In genomic region chr11:84823484-84823897, GRCm38 (mm10) we compare ENCODE assay signal across 10 mouse cellular contexts. TPM values are rescaled to one million over a fixed set of nuclear protein-coding genes. Genes with fewer than 3 reads are reported as not detected.
DNase-seq lines count a peak whose midpoint lies in the region; ATAC-seq and TF ChIP-seq lines count a peak whose summit lies in the region.
"Had no signal": no experiment of that assay in that cellular context is flagged by ENCODE, and none has a peak within 500 bp of the region (broad histone marks: within the 10 kb centered on the region; RNA-seq: fewer than 3 reads in every experiment).

No protein-coding gene starts in this region.

- H3K27ac ChIP-seq in ES-E14 (ENCODE audit: insufficient read depth, low read depth, low read length, poor library complexity, severe bottlenecking): no peak overlapping the region
- peak overlapping the region; percentile 83 for H3K27ac ChIP-seq in heart, embryonic 10.5 days
- H3K27ac ChIP-seq in liver, embryonic 13.5 days: peak overlapping the region; percentile 100
- H3K27ac ChIP-seq: limb, embryonic 13.5 days had no signal

- H3K4me3 ChIP-seq in ES-E14 (ENCODE audit: insufficient read depth in 1 of 2, low read depth in 1 of 2, low read length in 2 of 2, poor library complexity in 1 of 2, severe bottlenecking in 1 of 2): no peak overlapping the region
- peak overlapping the region; percentile 45 for H3K4me3 ChIP-seq in heart, embryonic 10.5 days
- H3K4me3 ChIP-seq in liver, embryonic 13.5 days (replicated peaks): peak overlapping the region; percentile 97
- H3K4me3 ChIP-seq: limb, embryonic 13.5 days had no signal

- 17% methylated on average over 10 of the region's 10 CpGs for WGBS in heart, embryonic 10.5 days
- WGBS in liver, embryonic 13.5 days (ENCODE audit: insufficient replicate concordance): 12% methylated on average over 10 of the region's 10 CpGs

- H3K4me2 ChIP-seq in liver, embryonic 13.5 days: peak overlapping the region; percentile 99
- H3K4me2 ChIP-seq: limb, embryonic 13.5 days had no signal

- ATAC-seq in liver, embryonic 13.5 days (ENCODE audit: low read depth): peak; percentile 85

- H3K27me3 ChIP-seq in heart, embryonic 10.5 days (ENCODE audit: insufficient read depth, poor library complexity, severe bottlenecking): peaks cover 15% of the 10 kb centered on the region
- H3K27me3 ChIP-seq in liver, embryonic 13.5 days: no peaks in the 10 kb centered on the region
- H3K27me3 ChIP-seq: limb, embryonic 13.5 days had no signal

- in situ Hi-C loops in ES-E14 (cut with MboI; ENCODE audit: low sequenced_read_pairs in 2 of 2, unreplicated experiment in 2 of 2): no loop called here

- no peaks in the 10 kb centered on the region for H3K9me3 ChIP-seq in ES-E14 (ENCODE audit: control insufficient read depth, insufficient read depth, low read depth, low read length)
- no peaks in the 10 kb centered on the region for H3K9me3 ChIP-seq in heart, embryonic 10.5 days
- no peaks in the 10 kb centered on the region for H3K9me3 ChIP-seq in liver, embryonic 13.5 days (replicated peaks)
- H3K9me3 ChIP-seq: limb, embryonic 13.5 days had no signal

- 0 out of 2 replicates have a peak overlapping the region, but pooled peaks have one; percentile 3 for H3K9ac ChIP-seq in ES-E14 (ENCODE audit: insufficient read depth, low read depth, low read length, poor library complexity, severe bottlenecking)
- H3K9ac ChIP-seq in liver, embryonic 13.5 days: peak overlapping the region; percentile 100

- peaks cover 2% of the 10 kb centered on the region; the same call in 1 of the 2 replicates for H3K36me3 ChIP-seq in ES-E14 (ENCODE audit: control insufficient read depth, insufficient read depth, low read length, poor library complexity, severe bottlenecking)
- peaks cover 19% of the 10 kb centered on the region for H3K36me3 ChIP-seq in heart, embryonic 10.5 days
- peaks cover 67% of the 10 kb centered on the region for H3K36me3 ChIP-seq in liver, embryonic 13.5 days

- DNase-seq in adrenal gland, postnatal 14 days: peak; percentile 46
- DNase-seq in adrenal gland, adult 8-10 months: no peak
- no peak for DNase-seq in ES-E14 (ENCODE audit: low read depth, low spot score)
- DNase-seq in heart, embryonic 10.5 days (ENCODE audit: low spot score): peak; percentile 96
- DNase-seq in liver, embryonic 13.5 days: peak; percentile 93
- DNase-seq in frontal cortex, postnatal 36 days (ENCODE audit: low spot score in 2 of 2): no peak
- DNase-seq in T-cell, adult 2 months (ENCODE audit: low spot score): no peak
- no peak for DNase-seq in kidney, postnatal 36 days
- DNase-seq: thymus, adult 2 months had no signal

- peaks cover 2 to 4% of the 10 kb centered on the region in 2 experiments; a peak in 3 of 4 replicates for H3K4me1 ChIP-seq in ES-E14 (ENCODE audit: control insufficient read depth in 2 of 2, insufficient read depth in 2 of 2, low read length in 2 of 2, poor library complexity in 1 of 2)
- peaks cover 70% of the 10 kb centered on the region for H3K4me1 ChIP-seq in heart, embryonic 10.5 days
- H3K4me1 ChIP-seq in liver, embryonic 13.5 days (replicated peaks): peaks cover 83% of the 10 kb centered on the region

TF ChIP-seq in ES-E14, 5 proteins besides CTCF, POLR2A, EP300 and RAD21:
- TF ChIP-seq CHD2 (IDR thresholded peaks at IDR 0.05; ENCODE audit: low read depth, low read length) (no peak), ZC3H11A (IDR thresholded peaks at IDR 0.05; ENCODE audit: borderline replicate concordance, low read depth, low read length) (no peak), HCFC1 (IDR thresholded peaks at IDR 0.05; ENCODE audit: borderline replicate concordance, insufficient read depth, low read length) (no peak), ZNF384 (IDR thresholded peaks at IDR 0.05; ENCODE audit: low read depth, low read length) (no peak), MAFK (IDR thresholded peaks at IDR 0.05; ENCODE audit: insufficient read depth, low read depth, low read length) (no peak)
TF ChIP-seq in ES-E14: peak in this region for 0.

RNA-seq across cellular contexts. Expression of gene Mrm1, which starts 4.2 kb away (rescaled TPM):
- 14.0 and 18.1 TPM in 2 replicates for total RNA-seq in adrenal gland, postnatal 14 days (2021)
- 10 to 100 TPM; 21.6 to 24.4 (median 22.9) TPM for total RNA-seq in adrenal gland, adult 8-10 months (2022)
- 9.4 and 9.9 TPM in 2 replicates for total RNA-seq in ES-E14 (2012; rRNA removed)
- polyA plus RNA-seq in heart, embryonic 10.5 days (2016; fragmentation: Nextera tagmentation; extraction: Ambion mirVana): 12.7 and 15.7 TPM in 2 replicates
- polyA plus RNA-seq in liver, embryonic 13.5 days (2015; fragmentation: Nextera tagmentation; extraction: Ambion mirVana): 14.2 and 15.0 TPM in 2 replicates

RNA-seq across cellular contexts. Expression of gene Dhrs11, which starts 5.3 kb away (rescaled TPM):
- 49.4 and 49.8 TPM in 2 replicates for total RNA-seq in adrenal gland, postnatal 14 days (2021)
- 10 to 100 TPM; 45.7 to 58.0 (median 50.5) TPM for total RNA-seq in adrenal gland, adult 8-10 months (2022)
- 5.2 and 6.2 TPM in 2 replicates for total RNA-seq in ES-E14 (2012; rRNA removed)
- 29.3 and 34.3 TPM in 2 replicates for polyA plus RNA-seq in heart, embryonic 10.5 days (2016; fragmentation: Nextera tagmentation; extraction: Ambion mirVana)
- polyA plus RNA-seq in liver, embryonic 13.5 days (2015; fragmentation: Nextera tagmentation; extraction: Ambion mirVana): 184 and 190 TPM in 2 replicates

RNA-seq across cellular contexts. Expression of gene Ggnbp2, which starts 47.1 kb away (rescaled TPM):
- 74.2 and 77.0 TPM in 2 replicates for total RNA-seq in adrenal gland, postnatal 14 days (2021)
- total RNA-seq in adrenal gland, adult 8-10 months (2022): 10 to 100 TPM; 76.1 to 91.6 (median 86.8) TPM
- 38.6 and 59.1 TPM in 2 replicates for total RNA-seq in ES-E14 (2012; rRNA removed)
- polyA plus RNA-seq in heart, embryonic 10.5 days (2016; fragmentation: Nextera tagmentation; extraction: Ambion mirVana): 50.5 and 61.9 TPM in 2 replicates
- polyA plus RNA-seq in liver, embryonic 13.5 days (2015; fragmentation: Nextera tagmentation; extraction: Ambion mirVana): 57.8 and 62.1 TPM in 2 replicates

RNA-seq across cellular contexts. Expression of gene Myo19, which starts 56.5 kb away (rescaled TPM):
- total RNA-seq in adrenal gland, postnatal 14 days (2021): 13.6 and 18.6 TPM in 2 replicates
- 10 to 100 TPM; 10.3 to 16.5 (median 14.3) TPM for total RNA-seq in adrenal gland, adult 8-10 months (2022)
- total RNA-seq in ES-E14 (2012; rRNA removed): 16.2 and 20.2 TPM in 2 replicates
- 10.1 and 10.6 TPM in 2 replicates for polyA plus RNA-seq in heart, embryonic 10.5 days (2016; fragmentation: Nextera tagmentation; extraction: Ambion mirVana)
- 3.4 and 5.2 TPM in 2 replicates for polyA plus RNA-seq in liver, embryonic 13.5 days (2015; fragmentation: Nextera tagmentation; extraction: Ambion mirVana)

RNA-seq across cellular contexts. Expression of gene Pigw, which starts 56.6 kb away (rescaled TPM):
- total RNA-seq in adrenal gland, postnatal 14 days (2021): 8.9 and 9.2 TPM in 2 replicates
- total RNA-seq in adrenal gland, adult 8-10 months (2022): 10 to 100 TPM in 2 of 4 experiments, 1 to 10 TPM in 2; 8.4 to 11.1 (median 9.8) TPM
- 7.2 and 7.7 TPM in 2 replicates for total RNA-seq in ES-E14 (2012; rRNA removed)
- polyA plus RNA-seq in heart, embryonic 10.5 days (2016; fragmentation: Nextera tagmentation; extraction: Ambion mirVana): 2.7 and 2.8 TPM in 2 replicates
- 2.3 and 2.5 TPM in 2 replicates for polyA plus RNA-seq in liver, embryonic 13.5 days (2015; fragmentation: Nextera tagmentation; extraction: Ambion mirVana)

Comparison
In these comparisons a context has a peak if more than half of its experiments do, and no peak if none do; other contexts are left out.
1. DNase-seq: peak in adrenal gland, postnatal 14 days (single experiment), heart, embryonic 10.5 days (single experiment) and liver, embryonic 13.5 days (single experiment); none in adrenal gland, adult 8-10 months (single experiment), ES-E14 (single experiment), frontal cortex, postnatal 36 days (0 of 2), T-cell, adult 2 months (single experiment) and kidney, postnatal 36 days (0 of 2).
2. H3K4me3 ChIP-seq: peak in heart, embryonic 10.5 days (single experiment) and liver, embryonic 13.5 days (single experiment); none in ES-E14 (0 of 2).